Mouse (Mus musculus): Measurements from ENCODE around the gene Mef2c. TPM values are rescaled to one million over a fixed set of nuclear protein-coding genes. Genes with fewer than 3 reads are reported as not detected.

Mef2c gene
- polyA plus RNA-seq, 1 experiment from 2014 or later, result 18.0 TPM

- Histone ChIP-seq H3K27ac (ENCODE audit: low read depth, low read length) (no peak overlapping the region), H3K36me3 (ENCODE audit: control insufficient read depth, insufficient read depth, low read length) (no peaks in the 10 kb centered on the region), H3K4me3 (ENCODE audit: low read depth, low read length) (no peak overlapping the region), H3K9me3 (ENCODE audit: control insufficient read depth, low read length) (no peaks in the 10 kb centered on the region), H3K4me2 (ENCODE audit: low read depth, low read length, severe bottlenecking) (no peak overlapping the region), H3K27me3 (ENCODE audit: control insufficient read depth, insufficient read depth, low read length) (no peaks in the 10 kb centered on the region), H3K4me1 (replicated peaks; ENCODE audit: control insufficient read depth, insufficient read depth, low read length) (no peaks in the 10 kb centered on the region), H3K9ac (ENCODE audit: low read length) (no peak overlapping the region)
- ATAC-seq (replicated peaks; ENCODE audit: low FRiP score), result no peak
- DNase-seq (ENCODE audit: low spot score), result no peak
- 86% methylated on average over 2 of the region's 2 CpGs for WGBS
Observed at GRCm38 (mm10) chr13:83588186-83588585, 84.4 kb downstream of the Mef2c start.

GRCm38 (mm10) chr13:83590886-83591285 lies 87.1 kb downstream of the Mef2c start:
- no peak overlapping the region for H3K4me2 ChIP-seq (ENCODE audit: low read depth, low read length, severe bottlenecking)
- no peaks in the 10 kb centered on the region for H3K36me3 ChIP-seq (ENCODE audit: control insufficient read depth, insufficient read depth, low read length)
- no peak overlapping the region for H3K27ac ChIP-seq (ENCODE audit: low read depth, low read length)
- no peak overlapping the region for H3K9ac ChIP-seq (ENCODE audit: low read length)
- WGBS, result 94% methylated on average over 5 of the region's 5 CpGs
- H3K27me3 ChIP-seq (ENCODE audit: control insufficient read depth, insufficient read depth, low read length), result no peaks in the 10 kb centered on the region
- DNase-seq (ENCODE audit: low spot score), result no peak
- H3K4me3 ChIP-seq (ENCODE audit: low read depth, low read length), result no peak overlapping the region
- ATAC-seq (replicated peaks; ENCODE audit: low FRiP score), result no peak
- no peaks in the 10 kb centered on the region for H3K9me3 ChIP-seq (ENCODE audit: control insufficient read depth, low read length)
- no peaks in the 10 kb centered on the region for H3K4me1 ChIP-seq (replicated peaks; ENCODE audit: control insufficient read depth, insufficient read depth, low read length)

GRCm38 (mm10) chr13:83595429-83595828 lies 91.6 kb downstream of the Mef2c start:
- no peak for DNase-seq (ENCODE audit: low spot score)
- Histone ChIP-seq H3K4me3 (ENCODE audit: low read depth, low read length) (no peak overlapping the region), H3K4me1 (replicated peaks; ENCODE audit: control insufficient read depth, insufficient read depth, low read length) (no peaks in the 10 kb centered on the region), H3K36me3 (ENCODE audit: control insufficient read depth, insufficient read depth, low read length) (no peaks in the 10 kb centered on the region), H3K27ac (ENCODE audit: low read depth, low read length) (no peak overlapping the region), H3K9me3 (ENCODE audit: control insufficient read depth, low read length) (no peaks in the 10 kb centered on the region), H3K9ac (ENCODE audit: low read length) (no peak overlapping the region), H3K27me3 (ENCODE audit: control insufficient read depth, insufficient read depth, low read length) (no peaks in the 10 kb centered on the region), H3K4me2 (ENCODE audit: low read depth, low read length, severe bottlenecking) (no peak overlapping the region)
- no peak for ATAC-seq (replicated peaks; ENCODE audit: low FRiP score)
- WGBS, result 25% methylated on average over 1 of the region's 1 CpGs

GRCm38 (mm10) chr13:83596989-83597738 lies 93.3 kb downstream of the Mef2c start:
- DNase-seq (ENCODE audit: low spot score), result no peak
- Histone ChIP-seq H3K36me3 (ENCODE audit: control insufficient read depth, insufficient read depth, low read length) (no peaks in the 10 kb centered on the region), H3K9ac (ENCODE audit: low read length) (no peak overlapping the region), H3K4me1 (replicated peaks; ENCODE audit: control insufficient read depth, insufficient read depth, low read length) (no peaks in the 10 kb centered on the region), H3K4me2 (ENCODE audit: low read depth, low read length, severe bottlenecking) (no peak overlapping the region), H3K4me3 (ENCODE audit: low read depth, low read length) (no peak overlapping the region), H3K9me3 (ENCODE audit: control insufficient read depth, low read length) (no peaks in the 10 kb centered on the region), H3K27me3 (ENCODE audit: control insufficient read depth, insufficient read depth, low read length) (no peaks in the 10 kb centered on the region), H3K27ac (ENCODE audit: low read depth, low read length) (no peak overlapping the region)
- ATAC-seq (replicated peaks; ENCODE audit: low FRiP score), result no peak
- WGBS, result 87% methylated on average over 6 of the region's 6 CpGs

- ATAC-seq (replicated peaks; ENCODE audit: low FRiP score) (no peak), DNase-seq (ENCODE audit: low spot score) (no peak)
- no peak overlapping the region for H3K4me2 ChIP-seq (ENCODE audit: low read depth, low read length, severe bottlenecking)
- H3K9me3 ChIP-seq (ENCODE audit: control insufficient read depth, low read length), result no peaks in the 10 kb centered on the region
- H3K27ac ChIP-seq (ENCODE audit: low read depth, low read length), result no peak overlapping the region
- 89% methylated on average over 3 of the region's 3 CpGs for WGBS
- no peaks in the 10 kb centered on the region for H3K4me1 ChIP-seq (replicated peaks; ENCODE audit: control insufficient read depth, insufficient read depth, low read length)
- H3K9ac ChIP-seq (ENCODE audit: low read length), result no peak overlapping the region
- no peaks in the 10 kb centered on the region for H3K27me3 ChIP-seq (ENCODE audit: control insufficient read depth, insufficient read depth, low read length)
- no peaks in the 10 kb centered on the region for H3K36me3 ChIP-seq (ENCODE audit: control insufficient read depth, insufficient read depth, low read length)
- H3K4me3 ChIP-seq (ENCODE audit: low read depth, low read length), result no peak overlapping the region
Observed at GRCm38 (mm10) chr13:83597739-83598210, 93.9 kb downstream of the Mef2c start.

GRCm38 (mm10) chr13:83600301-83600700 lies 96.5 kb downstream of the Mef2c start:
- peaks cover 3% of the 10 kb centered on the region for H3K4me1 ChIP-seq (replicated peaks; ENCODE audit: control insufficient read depth, insufficient read depth, low read length)
- no peak overlapping the region for H3K9ac ChIP-seq (ENCODE audit: low read length)
- H3K4me2 ChIP-seq (ENCODE audit: low read depth, low read length, severe bottlenecking), result no peak overlapping the region
- no peak overlapping the region for H3K4me3 ChIP-seq (ENCODE audit: low read depth, low read length)
- no peaks in the 10 kb centered on the region for H3K36me3 ChIP-seq (ENCODE audit: control insufficient read depth, insufficient read depth, low read length)
- no peak for ATAC-seq (replicated peaks; ENCODE audit: low FRiP score)
- no peak overlapping the region for H3K27ac ChIP-seq (ENCODE audit: low read depth, low read length)
- DNase-seq (ENCODE audit: low spot score), result no peak
- H3K9me3 ChIP-seq (ENCODE audit: control insufficient read depth, low read length), result no peaks in the 10 kb centered on the region
- H3K27me3 ChIP-seq (ENCODE audit: control insufficient read depth, insufficient read depth, low read length), result no peaks in the 10 kb centered on the region

GRCm38 (mm10) chr13:83601741-83602140 lies 97.9 kb downstream of the Mef2c start:
- ATAC-seq (replicated peaks; ENCODE audit: low FRiP score) (no peak), DNase-seq (ENCODE audit: low spot score) (no peak)
- no peak overlapping the region for H3K4me2 ChIP-seq (ENCODE audit: low read depth, low read length, severe bottlenecking)
- no peak overlapping the region for H3K4me3 ChIP-seq (ENCODE audit: low read depth, low read length)
- H3K9me3 ChIP-seq (ENCODE audit: control insufficient read depth, low read length), result no peaks in the 10 kb centered on the region
- no peaks in the 10 kb centered on the region for H3K27me3 ChIP-seq (ENCODE audit: control insufficient read depth, insufficient read depth, low read length)
- 94% methylated on average over 4 of the region's 4 CpGs for WGBS
- H3K36me3 ChIP-seq (ENCODE audit: control insufficient read depth, insufficient read depth, low read length), result no peaks in the 10 kb centered on the region
- H3K4me1 ChIP-seq (replicated peaks; ENCODE audit: control insufficient read depth, insufficient read depth, low read length), result peaks cover 3% of the 10 kb centered on the region
- H3K27ac ChIP-seq (ENCODE audit: low read depth, low read length), result no peak overlapping the region
- no peak overlapping the region for H3K9ac ChIP-seq (ENCODE audit: low read length)

- Histone ChIP-seq H3K27me3 (ENCODE audit: control insufficient read depth, insufficient read depth, low read length) (no peaks in the 10 kb centered on the region), H3K9me3 (ENCODE audit: control insufficient read depth, low read length) (no peaks in the 10 kb centered on the region), H3K4me2 (ENCODE audit: low read depth, low read length, severe bottlenecking) (no peak overlapping the region), H3K27ac (ENCODE audit: low read depth, low read length) (no peak overlapping the region), H3K36me3 (ENCODE audit: control insufficient read depth, insufficient read depth, low read length) (no peaks in the 10 kb centered on the region), H3K4me1 (replicated peaks; ENCODE audit: control insufficient read depth, insufficient read depth, low read length) (peaks cover 6% of the 10 kb centered on the region), H3K9ac (ENCODE audit: low read length) (no peak overlapping the region), H3K4me3 (ENCODE audit: low read depth, low read length) (no peak overlapping the region)
- 33% methylated on average over 7 of the region's 7 CpGs for WGBS
- DNase-seq (ENCODE audit: low spot score) (no peak), ATAC-seq (replicated peaks; ENCODE audit: low FRiP score) (peak; percentile 62; the same call in 1 of the 2 replicates)
Observed at GRCm38 (mm10) chr13:83603373-83604265, 99.8 kb downstream of the Mef2c start.

Data from forebrain, embryonic 11.5 days (tissue).